Mouse (Mus musculus) R1 (cell line): ENCODE measurements around the gene Ubac1.

Experiments used
- DNase-seq: peaks from one replicate; pipeline ENCODE4 v3.0.0-alpha.2; 2018; ENCODE audit warnings: low read depth, low spot score

Ubac1 gene

DNA sequence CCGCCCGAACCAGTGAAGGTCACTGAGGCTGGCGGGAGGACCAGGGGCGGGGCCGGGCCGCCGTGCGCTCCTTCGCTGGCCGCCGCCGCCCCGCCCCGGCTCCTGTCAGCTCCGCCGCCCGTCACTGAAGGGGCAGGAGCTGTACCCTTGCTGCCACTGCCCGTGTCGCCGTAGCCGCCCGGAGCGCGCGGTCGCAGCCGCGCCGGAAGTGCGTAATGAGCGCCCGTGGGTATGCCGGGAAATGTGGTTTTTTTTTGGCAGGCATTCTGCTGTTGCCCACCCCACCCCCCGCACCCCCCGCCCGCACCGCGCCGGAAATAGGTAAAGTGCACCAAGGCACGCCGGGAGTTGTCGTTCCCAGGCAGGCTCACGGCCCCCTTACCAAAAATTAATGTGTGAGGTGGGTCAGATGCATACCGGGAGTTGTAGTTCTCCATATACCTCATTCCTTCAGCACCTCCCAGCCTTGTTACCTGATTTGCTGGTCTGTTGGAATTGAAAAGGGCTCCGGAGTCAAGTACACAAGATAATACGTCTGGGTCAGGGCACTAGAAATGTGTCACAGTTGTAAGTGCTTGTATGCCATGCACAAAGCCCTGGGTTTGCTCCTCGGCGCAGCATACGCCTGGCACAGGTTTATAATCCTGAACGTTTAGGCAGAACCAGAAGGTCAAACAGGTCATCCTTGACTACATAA, at the start of gene Ubac1:
TSS of gene Ubac1 (minus strand) at position 187 of the 697 bp plus-strand sequence.
- peak; percentile 95 for DNase-seq

DNA sequence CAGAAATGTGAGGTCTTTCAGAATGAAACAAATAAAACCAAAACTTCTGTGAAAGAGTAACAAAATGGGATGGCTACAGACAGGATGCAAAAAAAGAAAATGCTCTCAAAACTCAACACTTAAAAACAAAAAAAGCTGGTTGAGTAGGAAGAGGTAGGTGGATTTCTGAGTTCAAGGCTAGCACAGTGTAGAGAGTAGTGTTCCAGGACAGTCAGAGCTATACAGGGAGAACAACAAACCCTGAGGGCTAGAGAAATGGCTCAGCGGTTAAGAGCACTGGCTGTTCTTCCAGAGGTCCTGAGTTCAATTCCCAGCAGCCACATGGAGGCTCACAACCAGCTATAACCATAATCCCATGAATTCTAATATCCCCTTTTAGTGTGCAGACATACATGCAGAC, 47.0 kb upstream of the Ubac1 start:
- DNase-seq, result no peak

DNA sequence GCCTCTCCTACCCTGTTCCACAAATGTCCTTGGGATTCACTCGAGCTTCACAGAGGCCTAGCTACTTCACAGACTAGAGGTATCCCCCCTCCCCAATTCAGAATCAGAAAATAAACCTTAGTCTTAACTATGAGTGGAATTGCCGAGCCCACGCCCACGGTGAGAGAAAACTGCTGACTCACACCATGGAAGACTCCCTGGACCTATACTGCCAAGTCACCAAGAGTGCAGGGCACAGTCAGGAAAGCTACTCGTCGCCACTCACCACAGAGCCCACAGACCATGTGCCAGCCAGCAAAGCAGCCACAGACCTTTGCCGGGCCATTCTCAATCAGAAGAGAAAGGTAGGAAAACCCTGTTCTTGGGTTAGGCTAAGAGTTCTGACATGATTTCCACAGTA, 46.6 kb upstream of the Ubac1 start:
- DNase-seq, result peak; percentile 28

DNA sequence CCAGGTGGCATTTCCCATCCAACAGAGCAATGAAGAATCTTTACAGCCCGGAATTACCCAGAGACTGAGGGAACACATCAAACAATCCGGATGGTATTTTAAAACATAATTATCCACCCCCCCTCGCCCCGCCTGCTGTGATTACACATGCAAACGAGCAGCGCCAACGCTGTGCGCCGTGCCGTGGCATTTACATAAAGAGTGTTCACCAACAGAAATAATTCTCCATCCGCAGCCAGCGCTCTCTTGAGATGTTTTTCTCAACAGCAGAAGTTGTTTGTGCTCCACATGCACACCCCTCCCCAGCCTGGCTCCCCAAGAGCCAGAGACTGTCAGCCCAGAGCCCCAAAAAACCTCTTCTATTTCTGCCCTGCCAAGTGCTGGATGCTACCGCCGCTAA, 45.0 kb upstream of the Ubac1 start:
- DNase-seq, result no peak

DNA sequence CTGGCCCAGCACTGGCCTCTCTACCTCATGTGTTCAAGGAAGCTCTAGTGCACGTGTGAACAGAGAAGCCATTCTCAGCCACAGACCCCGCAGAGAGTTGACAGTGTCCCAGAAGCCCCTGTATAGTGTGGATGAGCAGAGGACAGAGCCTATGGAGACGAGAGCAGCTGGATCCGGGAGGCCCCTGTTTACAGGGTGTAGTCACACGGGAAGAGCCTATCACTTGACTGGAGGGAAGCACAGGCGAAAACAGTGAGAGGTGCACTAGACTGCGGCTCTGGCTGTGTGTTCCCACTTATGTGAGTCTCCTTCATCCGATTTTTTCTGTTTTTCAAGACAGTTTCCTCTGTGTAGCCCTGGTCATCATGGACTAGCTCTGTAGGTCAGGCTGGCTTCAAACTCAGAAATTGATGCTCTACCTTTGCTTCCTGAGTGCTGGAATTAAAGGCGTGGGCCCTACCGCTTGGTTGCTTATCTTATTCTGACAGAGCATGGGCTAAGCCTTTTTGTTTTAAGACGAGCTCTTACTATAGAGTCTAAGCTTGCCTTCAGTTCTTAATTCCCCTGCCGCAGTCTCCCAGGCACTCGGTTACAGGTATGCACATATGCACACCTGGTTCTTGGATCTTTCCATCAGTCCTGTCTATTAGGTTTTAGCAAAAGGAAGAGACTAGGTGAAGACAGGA, 41.3 kb upstream of the Ubac1 start:
- no peak for DNase-seq

DNA sequence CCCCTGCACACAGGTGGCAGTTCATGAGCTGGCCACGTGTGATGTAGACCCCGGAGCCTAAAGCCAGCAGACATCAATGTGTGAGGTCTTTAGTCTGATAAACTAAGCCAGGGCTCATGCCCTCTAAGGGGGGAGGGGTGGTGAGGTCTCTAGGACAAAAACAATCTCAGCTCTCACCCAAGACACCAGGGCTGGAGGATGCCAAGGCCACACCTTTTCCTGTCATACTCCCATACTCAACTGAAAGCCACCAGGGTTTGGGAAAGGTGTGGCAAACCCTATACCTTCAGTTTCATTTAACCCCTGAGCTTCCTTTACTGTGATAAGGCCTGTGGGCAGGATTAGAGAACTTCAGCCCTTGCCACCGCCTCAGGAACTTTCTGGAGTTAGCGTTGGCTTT, 40.7 kb upstream of the Ubac1 start:
- no peak for DNase-seq

DNA sequence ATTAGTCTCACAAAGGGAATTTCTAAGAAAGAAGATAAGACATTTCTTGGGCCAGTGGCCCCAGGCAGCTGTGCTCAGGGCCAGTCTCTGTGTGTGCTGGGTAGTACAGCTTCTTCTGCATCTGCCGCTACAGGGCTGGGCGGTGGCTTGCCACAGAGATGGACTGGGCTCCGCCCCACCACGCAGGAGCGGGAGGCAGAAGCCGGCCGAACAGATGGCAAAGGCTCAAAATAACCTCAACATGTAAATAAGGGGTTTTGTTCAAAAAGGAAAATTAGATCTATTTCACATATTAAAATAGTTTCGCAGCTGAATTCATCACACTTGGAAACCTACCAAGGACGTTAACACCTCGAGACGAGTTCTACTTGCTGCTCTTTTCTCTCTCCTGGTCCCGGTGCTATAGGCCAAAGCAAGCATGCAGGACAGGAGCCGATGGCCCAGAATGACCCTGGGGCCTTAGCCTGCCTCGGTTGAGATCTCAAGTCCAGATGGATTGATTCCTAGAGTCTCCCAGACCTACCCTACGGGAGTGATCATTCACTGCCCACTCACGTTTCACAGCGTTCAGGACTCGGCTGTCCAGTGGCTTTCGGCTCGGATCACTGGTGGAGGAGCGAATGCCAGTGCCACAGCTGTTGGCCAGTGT, 39.6 kb upstream of the Ubac1 start:
- DNase-seq, result no peak

DNA sequence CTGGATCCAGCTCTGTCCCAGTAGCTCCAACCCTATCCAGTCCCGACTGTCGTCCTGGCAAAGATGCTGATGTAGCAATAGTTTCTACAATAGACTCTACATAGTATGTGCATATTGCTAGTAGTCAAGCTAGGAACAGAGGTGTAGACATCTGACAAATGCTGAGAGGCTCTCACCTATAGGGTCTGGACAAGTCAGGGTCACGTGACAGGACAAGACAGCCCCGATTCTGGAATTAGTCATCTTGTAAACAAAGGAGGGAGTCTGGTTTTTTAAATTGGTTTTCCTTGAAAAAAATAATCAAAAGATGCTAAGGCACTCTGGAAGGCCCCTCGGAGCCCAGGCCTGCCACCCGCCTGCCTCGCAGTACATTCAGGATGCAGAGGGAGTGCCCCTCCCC, 35.5 kb upstream of the Ubac1 start:
- no peak for DNase-seq

DNA sequence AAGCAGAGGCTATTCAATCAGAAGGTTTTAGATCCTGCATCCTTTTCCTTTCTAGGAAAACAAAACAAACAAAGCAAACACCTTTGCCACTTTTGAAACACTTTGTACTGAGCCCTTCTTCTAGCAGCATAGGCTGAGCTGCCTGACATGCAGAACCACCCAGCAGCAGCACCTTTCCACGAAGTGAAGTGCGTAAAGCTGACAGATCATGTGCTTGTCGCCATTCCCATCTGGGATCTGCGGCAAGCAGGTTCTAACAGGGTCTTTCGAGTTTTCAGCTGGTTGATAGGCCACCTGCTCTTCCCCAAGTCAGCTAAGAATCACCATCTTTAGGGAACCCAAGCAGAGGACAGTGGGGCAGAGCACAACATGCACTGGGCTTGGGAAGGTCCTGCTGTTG, 34.7 kb upstream of the Ubac1 start:
- DNase-seq, result no peak

DNA sequence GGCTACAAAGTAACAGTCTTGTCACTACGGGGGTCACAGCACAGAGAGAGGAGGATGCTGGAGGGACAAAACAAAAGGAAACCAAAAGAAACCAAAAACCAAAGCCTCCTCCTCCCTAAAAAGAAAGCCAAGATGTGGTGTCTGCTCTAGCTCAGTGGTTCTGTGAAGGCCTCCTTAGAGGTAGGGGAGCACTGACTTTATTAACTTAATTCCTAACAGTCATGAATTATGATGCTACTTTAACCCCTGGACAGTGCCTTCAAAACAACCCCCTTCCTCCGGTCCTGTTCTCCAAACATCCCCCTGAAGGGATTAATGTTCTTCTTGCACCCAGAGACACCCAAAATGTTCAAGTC, 34.2 kb upstream of the Ubac1 start:
- no peak for DNase-seq

DNA sequence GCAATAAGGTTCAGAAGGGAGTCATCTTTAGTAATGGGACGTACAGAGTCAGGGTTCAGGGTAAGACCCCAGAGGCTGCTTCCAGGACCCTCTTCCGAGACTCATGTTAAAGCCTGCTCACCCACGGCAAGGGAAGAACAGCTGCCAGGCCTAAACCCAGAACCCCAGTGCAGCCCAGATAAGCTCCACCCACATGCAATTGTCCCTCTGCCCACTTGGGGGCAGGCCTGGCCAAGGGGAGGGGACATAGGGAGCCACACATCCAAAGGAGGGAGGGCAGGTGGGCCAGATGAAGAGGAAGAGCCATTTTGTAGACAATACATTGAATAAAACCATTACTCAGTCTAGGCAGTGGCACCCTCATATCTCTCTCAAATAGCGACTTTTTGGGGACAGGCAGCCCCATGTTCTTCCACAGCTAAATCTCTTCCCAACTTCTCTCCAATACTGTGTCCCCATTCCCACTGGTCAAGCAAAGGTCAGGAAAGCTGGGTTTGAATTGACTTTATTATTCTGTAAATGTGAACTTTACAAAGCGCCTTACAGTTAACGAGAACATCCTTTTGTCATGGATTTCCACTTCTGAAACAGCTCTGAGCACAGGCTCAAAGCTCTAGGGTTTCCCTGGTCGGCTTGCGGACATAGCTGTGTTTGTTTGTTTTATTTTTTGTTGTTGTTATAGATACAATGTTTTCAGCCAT, 33.6 kb upstream of the Ubac1 start:
- DNase-seq, result peak; percentile 95

DNA sequence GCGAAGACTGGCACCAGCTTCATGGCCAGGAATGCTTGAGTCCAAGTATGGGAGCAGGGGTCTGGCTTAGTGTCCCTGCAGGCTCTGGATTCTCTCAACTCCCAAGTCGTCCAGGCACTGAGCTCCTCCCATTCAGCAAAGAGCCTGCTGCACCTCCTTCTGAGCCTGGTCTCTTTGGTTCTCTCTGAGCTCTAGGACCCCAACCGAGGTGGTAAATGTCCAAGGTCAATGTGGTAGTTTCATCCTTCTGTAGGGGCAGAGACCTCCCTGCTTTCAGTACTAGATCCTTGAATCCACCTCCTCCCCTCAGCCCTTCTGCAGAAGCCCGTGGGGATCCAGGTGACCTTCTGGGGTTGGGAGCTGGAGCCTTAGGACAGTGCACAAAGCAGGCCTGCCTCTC, 31.3 kb upstream of the Ubac1 start:
- DNase-seq, result peak; percentile 57

DNA sequence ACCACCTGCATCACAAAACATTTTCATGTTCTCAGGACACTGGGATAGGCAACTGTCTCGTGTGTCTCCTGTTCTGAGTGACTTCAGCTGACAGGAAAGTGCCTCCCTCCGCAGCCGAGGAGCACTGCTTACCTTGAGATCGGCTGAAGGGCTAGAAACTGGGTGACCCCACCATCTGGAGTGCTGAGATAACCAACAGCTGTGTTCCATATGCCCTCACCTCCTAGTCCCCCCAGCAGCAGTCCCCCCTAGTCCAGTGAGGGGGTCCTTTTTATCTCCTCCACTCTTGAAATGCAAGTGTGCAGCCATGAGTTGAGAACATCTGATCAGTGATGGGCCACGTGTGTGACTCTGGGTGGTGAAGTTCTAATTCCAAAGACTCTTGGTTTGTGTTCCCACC, 27.3 kb upstream of the Ubac1 start:
- no peak for DNase-seq

DNA sequence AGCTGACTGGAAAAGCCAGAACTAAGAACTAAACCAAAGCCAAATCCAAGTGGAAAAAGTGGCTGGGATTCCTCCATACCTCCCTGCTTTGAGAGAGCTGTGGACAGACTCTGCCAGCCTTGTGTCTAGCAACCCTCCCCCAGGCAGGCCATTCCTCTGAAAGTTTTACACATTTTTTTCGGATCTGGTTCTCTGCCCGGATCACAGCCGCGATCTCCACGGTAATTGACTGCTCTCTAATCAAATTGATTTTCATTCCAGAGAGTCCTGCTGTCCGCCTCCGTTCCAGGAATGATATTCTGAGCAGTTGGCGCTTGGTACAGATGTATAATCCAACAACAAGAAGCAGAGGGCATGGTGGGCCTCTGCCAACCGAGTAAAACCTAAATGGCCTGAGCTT, 22.7 kb upstream of the Ubac1 start:
- DNase-seq, result no peak

DNA sequence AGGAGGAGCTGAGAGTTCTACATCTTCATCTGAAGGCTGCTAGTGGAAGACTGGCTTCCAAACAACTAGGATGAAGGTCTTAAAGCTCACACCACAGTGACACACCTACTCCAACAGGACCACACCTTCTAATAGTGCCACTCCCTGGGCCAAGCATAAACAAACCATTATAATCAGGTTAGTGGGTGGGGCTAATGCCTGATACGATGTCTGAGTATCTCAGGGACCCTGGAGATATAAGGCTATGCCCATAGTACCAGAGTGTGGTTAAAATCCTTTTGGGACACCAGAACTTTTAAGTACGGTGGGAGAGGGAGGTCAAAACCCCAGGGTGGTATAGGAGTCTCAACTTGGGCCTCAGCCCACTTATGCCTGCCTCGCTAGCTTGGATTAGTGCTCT, 21.1 kb upstream of the Ubac1 start:
- DNase-seq, result no peak

DNA sequence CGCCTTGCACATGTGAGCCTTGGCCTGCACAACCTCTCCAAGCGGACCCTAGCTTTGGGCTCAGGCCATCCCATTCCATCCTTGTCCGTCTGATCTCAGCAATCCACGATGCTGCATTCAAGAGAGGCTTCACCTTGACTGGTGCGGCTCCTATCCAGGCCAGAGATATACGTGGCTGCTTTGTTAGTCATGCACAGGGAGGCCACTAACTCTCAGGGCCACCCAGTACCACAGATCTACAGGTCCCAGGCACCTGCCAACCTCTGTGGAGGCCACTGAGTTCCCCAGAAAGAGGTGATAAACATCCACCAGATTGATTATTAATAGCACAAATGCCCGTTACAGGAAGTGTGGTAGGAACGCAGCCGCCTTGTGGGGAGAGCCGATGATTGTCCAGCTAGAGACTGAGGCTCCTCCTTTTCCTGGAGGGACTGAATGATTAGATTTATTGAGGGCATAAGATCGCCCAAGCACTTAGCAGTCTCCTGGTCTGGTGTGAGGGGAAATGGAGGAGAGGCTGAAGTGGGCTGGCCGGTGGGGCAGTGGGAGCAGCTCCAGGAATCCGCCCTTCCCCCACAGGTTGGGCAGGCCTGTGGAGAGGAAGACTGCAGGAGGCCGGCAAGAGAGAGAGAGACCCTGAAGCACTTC, 19.7 kb upstream of the Ubac1 start:
- no peak for DNase-seq

DNA sequence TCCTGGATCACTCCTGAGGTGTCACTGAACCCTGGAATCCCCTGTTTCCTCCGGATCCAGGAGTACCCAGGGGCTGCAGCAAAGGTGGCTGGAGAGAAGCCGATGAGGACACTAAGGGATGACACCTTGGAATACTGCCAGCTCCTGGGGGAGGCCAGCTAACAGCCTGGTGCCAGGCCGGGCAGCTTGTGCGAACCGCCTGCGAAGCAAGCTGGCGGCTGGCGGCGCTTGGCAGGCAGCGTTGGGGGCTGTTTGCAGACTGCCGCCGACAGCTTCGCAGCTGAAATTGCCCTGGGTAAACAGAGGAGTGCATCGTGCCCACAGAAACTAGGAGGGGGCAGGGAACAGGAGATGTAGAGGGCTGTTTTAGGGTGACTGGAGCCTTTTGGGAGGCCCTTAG, 18.4 kb upstream of the Ubac1 start:
- DNase-seq, result no peak

DNA sequence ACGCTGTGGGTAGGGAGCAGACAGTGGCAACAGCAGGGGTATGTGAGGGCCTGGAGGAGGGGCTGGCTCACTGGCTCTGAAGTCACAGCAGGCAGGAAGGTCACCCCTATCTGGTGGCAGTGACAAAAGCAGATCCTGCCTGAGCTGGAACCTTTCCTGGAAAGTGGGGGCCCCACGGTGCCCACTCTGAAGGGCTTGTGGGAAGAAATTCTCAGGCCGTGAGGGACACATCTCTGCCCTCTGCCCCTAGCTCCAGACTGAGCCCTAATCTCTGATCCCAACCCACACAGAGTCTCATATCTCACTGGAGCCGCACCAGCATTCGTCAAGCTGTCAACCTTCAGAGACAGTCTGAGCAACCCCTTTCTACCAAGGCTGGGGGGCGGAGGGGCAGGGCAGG, 15.8 kb upstream of the Ubac1 start:
- no peak for DNase-seq

DNA sequence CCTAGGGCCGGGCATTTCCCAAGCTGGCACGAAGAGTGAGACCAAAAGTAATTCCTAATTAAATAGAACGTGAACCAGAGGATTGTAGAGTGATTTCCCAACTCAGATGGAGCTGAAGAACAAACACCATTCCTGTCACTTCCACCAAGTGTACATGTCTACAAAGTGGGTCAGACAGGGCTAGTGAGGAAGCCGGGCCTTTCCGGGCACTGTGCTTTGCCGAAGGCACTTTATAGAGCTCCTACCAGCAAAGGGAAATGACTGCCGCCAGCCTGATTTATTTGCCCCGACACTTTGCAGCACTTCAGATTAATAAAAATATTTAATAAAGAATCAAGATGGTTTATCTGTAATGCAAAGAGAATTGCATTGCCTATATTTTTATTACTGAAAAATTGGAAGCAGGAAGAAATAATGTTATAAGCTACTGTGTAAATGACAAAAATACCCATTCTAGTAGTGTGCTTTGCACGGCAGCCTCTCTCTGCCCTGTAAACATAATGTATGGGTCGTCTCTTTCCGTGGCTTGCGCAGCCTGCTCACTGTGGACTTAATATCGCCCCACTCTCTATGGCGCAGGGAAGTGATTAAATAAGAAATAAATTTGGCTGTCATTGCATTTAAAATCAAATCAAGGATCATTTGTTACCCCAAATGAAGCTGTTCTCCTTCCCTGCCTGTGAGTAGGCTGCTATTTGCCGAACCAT, 12.9 kb upstream of the Ubac1 start:
- DNase-seq, result no peak

DNA sequence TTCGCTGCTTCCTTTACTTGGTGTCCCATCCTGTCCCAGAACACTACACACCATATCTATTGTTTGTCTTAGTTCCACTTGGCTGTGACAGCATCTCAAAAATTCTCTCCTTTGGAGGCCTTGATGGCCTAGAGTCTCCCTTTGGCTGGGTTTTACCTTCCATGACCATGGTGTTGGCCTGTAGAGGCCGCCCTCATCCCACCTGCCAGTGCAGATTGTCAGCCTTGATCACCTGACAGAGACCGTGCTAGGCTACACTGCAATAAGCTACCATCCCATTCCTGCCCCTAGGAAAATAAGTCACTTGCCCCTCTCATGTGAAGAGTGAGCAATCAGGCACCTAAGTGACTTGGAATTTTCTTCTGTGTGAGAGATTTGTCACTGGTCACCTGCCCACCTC, 8.7 kb upstream of the Ubac1 start:
- DNase-seq, result peak; percentile 35
